Comparison of ENCODE assay signal across 8 mouse cellular contexts in the genomic region with DNA sequence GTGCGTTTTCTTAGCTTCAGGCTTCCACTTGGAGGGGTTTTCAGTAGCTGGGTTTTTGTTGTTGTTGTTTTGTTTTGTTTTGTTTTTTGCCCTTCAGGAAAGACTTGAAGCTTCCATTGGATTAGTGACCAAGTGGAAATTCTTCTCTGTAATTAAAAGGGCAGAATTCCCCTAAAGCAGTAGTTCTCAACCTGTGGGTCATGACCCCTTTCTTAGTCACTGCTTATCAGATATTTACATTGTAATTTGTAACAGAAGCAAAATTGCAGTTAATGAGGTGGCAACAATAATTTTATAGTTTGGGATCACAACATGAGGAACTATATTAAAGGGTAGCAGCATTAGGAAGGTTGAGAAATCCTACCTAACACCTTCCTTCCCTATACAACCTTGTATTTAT. TPM values are rescaled to one million over a fixed set of nuclear protein-coding genes. Genes with fewer than 3 reads are reported as not detected.
DNase-seq lines count a peak whose midpoint lies in the region; ATAC-seq and TF ChIP-seq lines count a peak whose summit lies in the region.

No protein-coding gene starts in this region.

- WGBS in lung, embryonic 16.5 days = 0% methylated on average over 1 of the region's 1 CpGs
- 0% methylated on average over 1 of the region's 1 CpGs for WGBS in forebrain, embryonic 13.5 days
- 10% methylated on average over 1 of the region's 1 CpGs for WGBS in limb, embryonic 14.5 days
- 14% methylated on average over 1 of the region's 1 CpGs for WGBS in small intestine, adult 2 months

- intact Hi-C loops in left cerebral cortex, postnatal 14 days (cut with DNase I) = loop anchor here (5.0 kb wide), 1 partner anchor 440 kb away; no protein-coding TSS in a partner anchor

- no peaks in the 10 kb centered on the region for H3K27me3 ChIP-seq in lung, embryonic 16.5 days (ENCODE audit: control insufficient read depth, insufficient read depth, low read depth, low read length)
- H3K27me3 ChIP-seq in forebrain, embryonic 13.5 days = no peaks in the 10 kb centered on the region
- H3K27me3 ChIP-seq in limb, embryonic 14.5 days (ENCODE audit: control insufficient read depth, insufficient read depth, low read length) = no peaks in the 10 kb centered on the region
- H3K27me3 ChIP-seq in small intestine, adult 2 months (ENCODE audit: control insufficient read depth, insufficient read depth, low read length) = no peaks in the 10 kb centered on the region

- peaks cover 16% of the 10 kb centered on the region for H3K4me1 ChIP-seq in lung, embryonic 16.5 days (replicated peaks; ENCODE audit: control insufficient read depth, insufficient read depth, low read length)
- peaks cover 30% of the 10 kb centered on the region for H3K4me1 ChIP-seq in forebrain, embryonic 13.5 days
- peaks cover 14% of the 10 kb centered on the region for H3K4me1 ChIP-seq in limb, embryonic 14.5 days (ENCODE audit: control insufficient read depth, insufficient read depth, low read length)
- H3K4me1 ChIP-seq in small intestine, adult 2 months (ENCODE audit: control insufficient read depth, insufficient read depth, insufficient read length, low read length) = peaks cover 4% of the 10 kb centered on the region

- no peak for TF ChIP-seq POLR2A in limb, embryonic 14.5 days (IDR thresholded peaks at IDR 0.05; ENCODE audit: borderline replicate concordance, extremely low read depth, insufficient read depth, insufficient read length)
- TF ChIP-seq POLR2A in small intestine, adult 2 months (IDR thresholded peaks at IDR 0.05; ENCODE audit: low read depth, low read length) = no peak

- peak overlapping the region; percentile 89 for H3K4me3 ChIP-seq in lung, embryonic 16.5 days (ENCODE audit: low read length)
- H3K4me3 ChIP-seq in forebrain, embryonic 13.5 days = peak overlapping the region; percentile 93
- peak overlapping the region; percentile 80 for H3K4me3 ChIP-seq in limb, embryonic 14.5 days (replicated peaks; ENCODE audit: low read length)
- H3K4me3 ChIP-seq in small intestine, adult 2 months (ENCODE audit: low read depth, low read length) = no peak overlapping the region

- TF ChIP-seq CTCF in small intestine, adult 2 months (IDR thresholded peaks at IDR 0.05; ENCODE audit: extremely low read depth, insufficient read length, insufficient replicate concordance, low read depth, low read length) = no peak

- no peak for ATAC-seq in lung, embryonic 16.5 days (ENCODE audit: low read depth)
- no peak for ATAC-seq in forebrain, embryonic 13.5 days
- ATAC-seq in limb, embryonic 14.5 days (ENCODE audit: low FRiP score, low read depth) = no peak

- no peaks in the 10 kb centered on the region for H3K9me3 ChIP-seq in lung, embryonic 16.5 days (ENCODE audit: control insufficient read depth, low read length)
- H3K9me3 ChIP-seq in forebrain, embryonic 13.5 days (replicated peaks) = no peaks in the 10 kb centered on the region
- no peaks in the 10 kb centered on the region for H3K9me3 ChIP-seq in limb, embryonic 14.5 days (ENCODE audit: control insufficient read depth, low read length)

- H3K4me2 ChIP-seq in lung, embryonic 16.5 days (ENCODE audit: low read depth, low read length) = peak overlapping the region; percentile 92
- H3K4me2 ChIP-seq in forebrain, embryonic 13.5 days = peak overlapping the region; percentile 79
- H3K4me2 ChIP-seq in limb, embryonic 14.5 days (replicated peaks; ENCODE audit: low read depth, low read length, severe bottlenecking) = peak overlapping the region; percentile 76

- H3K9ac ChIP-seq in lung, embryonic 16.5 days (ENCODE audit: low read length) = peak overlapping the region; percentile 96
- peak overlapping the region; percentile 97 for H3K9ac ChIP-seq in forebrain, embryonic 13.5 days
- peak overlapping the region; percentile 93 for H3K9ac ChIP-seq in limb, embryonic 14.5 days (ENCODE audit: low read depth, low read length, severe bottlenecking)

- H3K36me3 ChIP-seq in lung, embryonic 16.5 days (ENCODE audit: control insufficient read depth, insufficient read depth, low read length) = no peaks in the 10 kb centered on the region
- H3K36me3 ChIP-seq in forebrain, embryonic 13.5 days (ENCODE audit: poor library complexity, severe bottlenecking) = no peaks in the 10 kb centered on the region
- H3K36me3 ChIP-seq in limb, embryonic 14.5 days (ENCODE audit: control insufficient read depth, insufficient read depth, low read length) = no peaks in the 10 kb centered on the region
- no peaks in the 10 kb centered on the region for H3K36me3 ChIP-seq in small intestine, adult 2 months (ENCODE audit: control insufficient read depth, insufficient read depth, low read length)

- DNase-seq in lung, adult 18-20 months = no peak
- no peak for DNase-seq in limb, embryonic 14.5 days (ENCODE audit: low spot score)
- DNase-seq in left cerebral cortex, postnatal 14 days (ENCODE audit: low spot score in 2 of 2) = no peak
- no peak for DNase-seq in adrenal gland, adult 18-20 months (ENCODE audit: low spot score in 2 of 2)
- DNase-seq in retina, embryonic 14.5 days (ENCODE audit: low spot score) = no peak

- H3K27ac ChIP-seq in lung, embryonic 16.5 days (ENCODE audit: low read length) = peak overlapping the region; percentile 100
- H3K27ac ChIP-seq in forebrain, embryonic 13.5 days = peak overlapping the region; percentile 97; the same call in 1 of the 2 replicates
- peak overlapping the region; percentile 99 for H3K27ac ChIP-seq in limb, embryonic 14.5 days (replicated peaks; ENCODE audit: low read depth, low read length)
- H3K27ac ChIP-seq in small intestine, adult 2 months (ENCODE audit: insufficient read depth, low read depth, low read length) = peak overlapping the region; percentile 97

RNA-seq across cellular contexts. Expression of gene Herpud2, which starts 0.8 kb away (rescaled TPM):
- 26.7 and 27.0 TPM in 2 replicates for polyA plus RNA-seq in lung, embryonic 16.5 days (2015; fragmentation: Nextera tagmentation; extraction: Ambion mirVana)
- 31.7 and 33.5 TPM in 2 replicates for polyA plus RNA-seq in forebrain, embryonic 13.5 days (2015; fragmentation: Nextera tagmentation; extraction: Ambion mirVana)
- 32.8 and 42.1 TPM in 2 replicates for polyA plus RNA-seq in limb, embryonic 14.5 days (2012; rRNA removed)
- polyA plus RNA-seq in limb, embryonic 14.5 days (2014; fragmentation: Nextera tagmentation; extraction: Ambion mirVana) = 33.8 and 39.3 TPM in 2 replicates
- 28.8 and 50.4 TPM in 2 replicates for polyA plus RNA-seq in small intestine, adult 2 months (2012; rRNA removed)
- total RNA-seq in left cerebral cortex, postnatal 14 days (2021) = 10 to 100 TPM; 52.6 to 55.4 TPM
- total RNA-seq in adrenal gland, adult 18-20 months (2021) = 10 to 100 TPM; 42.2 to 50.0 TPM
